Mouse (Mus musculus): ENCODE results near the gene Myh9.

DNA sequence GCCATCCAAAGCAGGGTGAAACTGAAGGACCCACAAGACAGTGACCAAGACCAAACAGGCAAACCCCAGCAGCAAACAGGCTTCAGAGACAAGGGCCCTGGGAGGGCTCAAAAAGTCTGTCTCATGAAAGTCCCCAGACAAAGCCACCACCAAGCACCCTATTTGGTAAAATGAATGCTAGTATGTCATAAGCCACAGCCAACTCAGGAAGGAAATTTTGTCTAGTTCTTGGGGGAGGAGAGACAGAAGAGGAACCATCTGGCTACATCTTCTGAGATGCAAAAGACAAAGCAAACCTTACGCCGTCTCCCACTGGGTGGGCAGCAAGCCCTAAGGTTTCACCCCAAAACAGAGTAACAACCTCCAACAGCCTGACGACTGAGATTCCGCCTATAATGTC is 36.3 kb downstream of the Myh9 start:
- no peak for TF ChIP-seq CTCF (IDR thresholded peaks at IDR 0.05; ENCODE audit: low read depth)
- TF ChIP-seq EP300 (optimal IDR thresholded peaks at IDR 0.05), result no peak

Measured in stomach, postnatal 0 days (tissue).